Mouse (Mus musculus): Measurements from ENCODE around the gene Gm765. TPM values are rescaled to one million over a fixed set of nuclear protein-coding genes. Genes with fewer than 3 reads are reported as not detected.

The Gm765 gene
- not detected in 2 replicates for polyA plus RNA-seq (2012; rRNA removed; ENCODE audit: low replicate concordance)

GRCm38 (mm10) chr6:98342654-98343053 is at the start of gene Gm765:
TSS of gene Gm765 (minus strand) at chr6:98342754.

